Mouse (Mus musculus): ENCODE measurements at regions not wholly inside any gene's neighbourhood (a gene's known extent, or its start where the extent isn't known, plus 50 kb on each side); places are given as distances from the start of the nearest gene placed in this dataset.
A peak's percentile ranks its signal among the peaks of the same experiment; 100 is the strongest.

GRCm38 (mm10) chr10:66953248-66953975, 142.5 kb upstream of the Jmjd1c start:
- peak; percentile 68 for ATAC-seq (replicated peaks; ENCODE audit: low read depth, poor library complexity, severe bottlenecking)

- peak; percentile 48 for ATAC-seq (replicated peaks; ENCODE audit: low read depth, poor library complexity, severe bottlenecking)
Measured at GRCm38 (mm10) chr10:66953976-66954505, 141.9 kb upstream of the Jmjd1c start.

GRCm38 (mm10) chr10:66955430-66955829, 140.5 kb upstream of the Jmjd1c start:
- no peak for ATAC-seq (replicated peaks; ENCODE audit: low read depth, poor library complexity, severe bottlenecking)

GRCm38 (mm10) chr10:66956619-66957018, 139.3 kb upstream of the Jmjd1c start:
- no peak for ATAC-seq (replicated peaks; ENCODE audit: low read depth, poor library complexity, severe bottlenecking)

- no peak for ATAC-seq (replicated peaks; ENCODE audit: low read depth, poor library complexity, severe bottlenecking)
Measured at GRCm38 (mm10) chr10:66957373-66957772, 138.6 kb upstream of the Jmjd1c start.

Data from common myeloid progenitor, adult 5-6 weeks (primary cell).